Mouse (Mus musculus): Measurements from ENCODE around the gene Gm42715. TPM values are rescaled to one million over a fixed set of nuclear protein-coding genes. Genes with fewer than 3 reads are reported as not detected.

Gm42715 gene
- 6.1 and 6.4 TPM in 2 replicates for polyA plus RNA-seq (2015; fragmentation: Nextera tagmentation; extraction: Ambion mirVana)

GRCm38 (mm10) chr7:127519284-127519683 is at the start of gene Gm42715:
TSS of gene Gm42715 (plus strand) at chr7:127519584.
- no peaks in the 10 kb centered on the region for H3K4me1 ChIP-seq (replicated peaks; ENCODE audit: control insufficient read depth, insufficient read depth)
- no peak for TF ChIP-seq EP300 (optimal IDR thresholded peaks at IDR 0.05)
- TF ChIP-seq CTCF (IDR thresholded peaks at IDR 0.05; ENCODE audit: low read depth): no peak
- no peak within 1 kb of the TSS for H3K4me2 ChIP-seq (replicated peaks; ENCODE audit: low read depth)
- H3K9ac ChIP-seq (ENCODE audit: low read length): no peak within 1 kb of the TSS
- H3K36me3 ChIP-seq (ENCODE audit: control insufficient read depth, insufficient read depth, low read length): peaks cover 23% of the 10 kb centered on the region
- DNase-seq (ENCODE audit: low spot score): no peak
- no peak within 1 kb of the TSS for H3K4me3 ChIP-seq (ENCODE audit: low read depth, low read length)
- no peaks in the 10 kb centered on the region for H3K27me3 ChIP-seq (ENCODE audit: control insufficient read depth, insufficient read depth, low read length)
- no peak for ATAC-seq (ENCODE audit: low FRiP score, low TSS enrichment)
- WGBS: 89% methylated on average over 3 of the region's 3 CpGs
- no peak within 1 kb of the TSS for H3K27ac ChIP-seq (replicated peaks)
- H3K9me3 ChIP-seq (ENCODE audit: control insufficient read depth, low read length): no peaks in the 10 kb centered on the region

GRCm38 (mm10) chr7:127470011-127470715 is 49.2 kb upstream of the Gm42715 start:
- Histone ChIP-seq H3K4me1 (replicated peaks; ENCODE audit: control insufficient read depth, insufficient read depth) (no peaks in the 10 kb centered on the region), H3K9ac (ENCODE audit: low read length) (peak overlapping the region; percentile 89), H3K4me3 (ENCODE audit: low read depth, low read length) (peak overlapping the region; percentile 75), H3K27me3 (ENCODE audit: control insufficient read depth, insufficient read depth, low read length) (no peaks in the 10 kb centered on the region), H3K27ac (replicated peaks) (peak overlapping the region; percentile 99), H3K4me2 (replicated peaks; ENCODE audit: low read depth) (peak overlapping the region; percentile 69), H3K36me3 (ENCODE audit: control insufficient read depth, insufficient read depth, low read length) (peaks cover 14% of the 10 kb centered on the region), H3K9me3 (ENCODE audit: control insufficient read depth, low read length) (no peaks in the 10 kb centered on the region)
- TF ChIP-seq CTCF (IDR thresholded peaks at IDR 0.05; ENCODE audit: low read depth): no peak
- peak; percentile 87 for TF ChIP-seq EP300 (optimal IDR thresholded peaks at IDR 0.05)
- DNase-seq (ENCODE audit: low spot score): peak; percentile 63
- WGBS: 7% methylated on average over 10 of the region's 10 CpGs
- no peak for ATAC-seq (ENCODE audit: low FRiP score, low TSS enrichment)

GRCm38 (mm10) chr7:127470743-127471645 is 48.4 kb upstream of the Gm42715 start:
- TF ChIP-seq EP300 (optimal IDR thresholded peaks at IDR 0.05): peak; percentile 88
- no peak; the same call in 1 of the 2 replicates for TF ChIP-seq CTCF (IDR thresholded peaks at IDR 0.05; ENCODE audit: low read depth)
- peak overlapping the region; percentile 75 for H3K4me3 ChIP-seq (ENCODE audit: low read depth, low read length)
- H3K4me1 ChIP-seq (replicated peaks; ENCODE audit: control insufficient read depth, insufficient read depth): no peaks in the 10 kb centered on the region
- ATAC-seq (ENCODE audit: low FRiP score, low TSS enrichment) (peak; percentile 91), DNase-seq (ENCODE audit: low spot score) (peak; percentile 92)
- peak overlapping the region; percentile 78 for H3K4me2 ChIP-seq (replicated peaks; ENCODE audit: low read depth)
- peaks cover 19% of the 10 kb centered on the region for H3K36me3 ChIP-seq (ENCODE audit: control insufficient read depth, insufficient read depth, low read length)
- peak overlapping the region; percentile 89 for H3K9ac ChIP-seq (ENCODE audit: low read length)
- peak overlapping the region; percentile 99 for H3K27ac ChIP-seq (replicated peaks)
- under 1% methylated on average over 46 of the region's 46 CpGs for WGBS
- no peaks in the 10 kb centered on the region for H3K27me3 ChIP-seq (ENCODE audit: control insufficient read depth, insufficient read depth, low read length)
- H3K9me3 ChIP-seq (ENCODE audit: control insufficient read depth, low read length): no peaks in the 10 kb centered on the region

- peak; percentile 70 for DNase-seq (ENCODE audit: low spot score)
- peak overlapping the region; percentile 99 for H3K27ac ChIP-seq (replicated peaks)
- TF ChIP-seq CTCF (IDR thresholded peaks at IDR 0.05; ENCODE audit: low read depth) (peak; percentile 42; the same call in 1 of the 2 replicates), EP300 (optimal IDR thresholded peaks at IDR 0.05) (no peak)
- peak overlapping the region; percentile 75 for H3K4me3 ChIP-seq (ENCODE audit: low read depth, low read length)
- no peaks in the 10 kb centered on the region for H3K9me3 ChIP-seq (ENCODE audit: control insufficient read depth, low read length)
- H3K9ac ChIP-seq (ENCODE audit: low read length): peak overlapping the region; percentile 89
- WGBS: 0% methylated on average over 24 of the region's 25 CpGs
- H3K4me1 ChIP-seq (replicated peaks; ENCODE audit: control insufficient read depth, insufficient read depth): no peaks in the 10 kb centered on the region
- peak; percentile 56 for ATAC-seq (ENCODE audit: low FRiP score, low TSS enrichment)
- H3K27me3 ChIP-seq (ENCODE audit: control insufficient read depth, insufficient read depth, low read length): no peaks in the 10 kb centered on the region
- peaks cover 19% of the 10 kb centered on the region for H3K36me3 ChIP-seq (ENCODE audit: control insufficient read depth, insufficient read depth, low read length)
- H3K4me2 ChIP-seq (replicated peaks; ENCODE audit: low read depth): peak overlapping the region; percentile 78
Observed at GRCm38 (mm10) chr7:127471646-127472010, 47.8 kb upstream of the Gm42715 start.

GRCm38 (mm10) chr7:127472060-127472459 is 47.3 kb upstream of the Gm42715 start:
- H3K36me3 ChIP-seq (ENCODE audit: control insufficient read depth, insufficient read depth, low read length): peaks cover 19% of the 10 kb centered on the region
- WGBS: under 1% methylated on average over 7 of the region's 7 CpGs
- H3K9ac ChIP-seq (ENCODE audit: low read length): peak overlapping the region; percentile 89
- DNase-seq (ENCODE audit: low spot score) (no peak), ATAC-seq (ENCODE audit: low FRiP score, low TSS enrichment) (no peak)
- no peaks in the 10 kb centered on the region for H3K27me3 ChIP-seq (ENCODE audit: control insufficient read depth, insufficient read depth, low read length)
- no peaks in the 10 kb centered on the region for H3K9me3 ChIP-seq (ENCODE audit: control insufficient read depth, low read length)
- peak overlapping the region; percentile 99 for H3K27ac ChIP-seq (replicated peaks)
- H3K4me2 ChIP-seq (replicated peaks; ENCODE audit: low read depth): peak overlapping the region; percentile 78
- no peaks in the 10 kb centered on the region for H3K4me1 ChIP-seq (replicated peaks; ENCODE audit: control insufficient read depth, insufficient read depth)
- peak overlapping the region; percentile 75 for H3K4me3 ChIP-seq (ENCODE audit: low read depth, low read length)
- no peak for TF ChIP-seq CTCF (IDR thresholded peaks at IDR 0.05; ENCODE audit: low read depth)
- no peak for TF ChIP-seq EP300 (optimal IDR thresholded peaks at IDR 0.05)

All from stomach, postnatal 0 days (tissue).